Mouse (Mus musculus) 3T3-L1 (cell line): ENCODE measurements around the gene Wwox.
"Not testable (repeated sequence)": the region's sequence is repeated elsewhere in the genome, so short reads cannot be mapped to it uniquely, and the experiment has no call there.

ENCODE experiments used
- DNase-seq: peaks from one replicate; pipeline ENCODE4 v3.0.0-alpha.2; 2015; ENCODE audit warnings: low read depth, low spot score

The Wwox gene

GRCm38 (mm10) chr8:114793682-114794081, 354.2 kb downstream of the Wwox start:
- DNase-seq = no peak

GRCm38 (mm10) chr8:114801428-114802134, 362.1 kb downstream of the Wwox start:
- no peak for DNase-seq

- no peak for DNase-seq
Observed at GRCm38 (mm10) chr8:114803113-114803512, 363.7 kb downstream of the Wwox start.

DNA sequence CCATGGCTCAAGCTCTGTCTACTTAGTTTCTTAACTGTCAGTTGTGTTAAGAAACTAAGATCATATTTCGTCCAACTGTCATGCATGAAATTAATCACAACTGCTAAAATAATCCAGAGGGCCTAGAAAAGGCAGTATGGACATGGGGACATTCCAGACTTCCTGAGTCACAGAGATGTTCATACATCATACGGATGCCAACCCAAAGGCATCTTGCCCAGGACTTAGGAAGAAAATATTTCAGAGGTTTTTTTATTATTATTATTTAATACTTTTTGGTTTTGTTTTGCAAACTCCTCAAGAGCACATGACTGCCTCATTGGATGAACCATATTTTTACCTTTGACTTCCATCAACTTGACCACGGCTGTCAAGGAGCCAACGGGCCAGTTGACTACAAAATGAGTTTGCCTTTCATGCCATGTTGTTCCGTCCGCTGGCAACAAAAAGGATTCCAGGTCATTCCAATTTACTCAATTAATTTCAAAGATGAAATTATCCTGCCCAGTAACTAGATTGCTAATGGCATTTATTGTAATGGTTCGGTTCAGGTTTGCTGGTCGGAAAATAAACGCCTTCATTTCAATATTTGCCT, 367.5 kb downstream of the Wwox start:
- peak; percentile 98 for DNase-seq

DNA sequence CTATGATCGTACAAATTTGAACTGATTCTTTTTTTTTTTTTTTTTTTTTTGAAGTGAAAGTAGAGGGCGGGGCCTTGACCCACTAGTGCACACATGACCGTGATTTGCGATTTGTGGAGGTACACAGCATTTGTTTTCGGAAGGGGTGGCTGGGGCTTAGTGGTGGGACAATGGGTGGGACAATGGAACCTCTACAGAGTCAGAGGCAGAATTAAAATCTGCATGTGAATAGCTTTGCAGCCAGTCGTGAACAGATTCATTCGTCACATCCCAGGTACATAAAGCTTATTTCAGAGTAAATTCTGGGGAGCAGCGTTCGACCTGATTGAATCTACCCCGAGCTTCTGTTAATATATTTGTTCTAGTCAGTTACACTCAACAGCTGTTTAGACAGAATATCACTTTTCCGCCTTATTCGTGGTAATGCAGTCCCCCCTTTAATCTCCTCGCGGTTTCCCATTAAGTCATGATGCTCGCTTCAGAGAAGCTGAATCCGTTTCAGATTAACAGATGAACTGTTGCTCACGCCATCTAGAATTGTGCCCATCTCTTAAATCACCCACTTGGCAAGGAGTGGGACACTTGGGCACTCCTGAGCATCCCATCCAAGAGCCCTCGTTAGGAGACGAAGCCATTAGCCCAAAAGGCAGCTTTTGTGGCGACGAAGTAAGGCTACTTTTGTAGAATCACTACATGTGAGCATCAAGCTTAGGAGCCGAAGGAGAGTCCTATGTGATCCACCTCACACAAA, 368.4 kb downstream of the Wwox start:
- DNase-seq = no peak

DNA sequence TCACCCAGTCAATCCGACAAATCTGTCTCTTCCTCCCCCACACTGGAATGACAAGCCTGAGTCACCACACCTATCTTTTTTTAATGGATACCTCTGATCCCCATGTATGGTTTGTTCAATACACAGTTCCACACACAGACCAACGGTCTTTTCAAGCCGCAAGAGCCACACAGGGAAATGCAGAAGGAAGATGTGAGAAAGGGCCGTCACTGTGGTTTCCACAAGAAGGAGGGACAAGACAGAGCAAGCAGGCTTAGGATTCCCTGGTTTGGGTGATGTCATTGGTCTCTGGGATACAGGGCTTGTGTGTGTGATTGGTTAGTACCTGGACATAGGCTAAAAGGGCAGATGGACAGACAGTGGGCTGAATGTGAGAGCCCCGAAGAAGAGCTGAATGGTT, 371.0 kb downstream of the Wwox start:
- no peak for DNase-seq

DNA sequence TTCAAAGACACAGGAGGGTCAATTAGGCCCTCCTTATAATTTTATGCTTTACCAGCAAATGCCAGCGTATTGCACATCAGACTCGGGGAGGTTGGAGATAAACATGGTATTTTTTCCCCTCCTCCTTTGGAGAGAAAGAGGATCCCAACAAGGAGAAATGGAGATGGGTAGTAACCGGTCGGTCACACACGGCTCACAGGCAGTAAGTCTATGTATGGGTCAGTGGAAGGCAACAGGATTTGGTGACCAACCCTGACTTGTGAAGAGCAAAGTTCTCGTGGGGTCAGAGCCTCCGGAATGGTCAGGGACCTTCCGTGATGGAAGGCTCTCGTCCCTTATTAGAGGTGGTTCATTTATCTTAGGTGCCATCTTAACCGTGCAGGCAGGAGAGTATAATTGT, 374.4 kb downstream of the Wwox start:
- DNase-seq = no peak

GRCm38 (mm10) chr8:114814769-114815736, 375.6 kb downstream of the Wwox start:
- DNase-seq = peak; percentile 50

DNA sequence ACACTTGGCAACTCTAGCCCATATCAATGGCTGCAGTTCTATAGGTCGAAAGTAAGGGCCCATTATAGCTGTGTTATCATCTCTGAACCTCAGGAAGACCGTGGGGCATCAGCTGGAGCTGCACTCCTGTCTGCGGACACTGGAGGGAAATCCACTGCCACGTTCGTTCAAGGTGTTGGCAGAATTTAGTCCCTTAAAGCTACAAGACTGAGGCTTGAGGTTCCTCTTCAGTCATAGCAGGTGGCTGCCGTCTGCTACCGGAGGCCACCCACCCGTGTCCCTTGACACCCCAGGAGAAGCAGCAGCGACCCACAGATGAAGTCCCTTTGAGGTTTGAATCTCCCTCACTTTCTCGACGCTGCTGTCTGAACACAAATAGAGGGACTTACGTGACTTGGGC, 376.9 kb downstream of the Wwox start:
- no peak for DNase-seq

DNA sequence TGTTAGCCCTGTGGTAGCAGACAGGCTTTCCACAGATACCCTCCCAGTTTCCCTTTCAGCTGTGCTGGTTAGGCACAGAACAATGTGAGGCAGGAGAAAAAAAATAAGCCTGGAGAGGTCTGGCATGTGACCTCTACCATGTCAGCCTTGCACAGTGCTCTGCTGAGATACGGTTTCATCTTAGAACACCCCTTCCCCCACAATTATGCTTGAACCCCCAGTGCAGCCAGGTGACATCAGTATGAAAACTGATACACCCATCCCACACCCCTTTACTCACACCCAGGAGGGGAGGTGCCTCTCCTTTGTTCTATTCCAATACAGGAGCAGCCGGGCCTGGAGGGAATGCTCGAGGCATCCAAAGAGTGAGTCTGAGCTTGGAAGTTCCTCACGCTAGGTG, 377.5 kb downstream of the Wwox start:
- DNase-seq = no peak

- DNase-seq = peak; percentile 26
Observed at GRCm38 (mm10) chr8:114821543-114821942, 382.1 kb downstream of the Wwox start.

DNA sequence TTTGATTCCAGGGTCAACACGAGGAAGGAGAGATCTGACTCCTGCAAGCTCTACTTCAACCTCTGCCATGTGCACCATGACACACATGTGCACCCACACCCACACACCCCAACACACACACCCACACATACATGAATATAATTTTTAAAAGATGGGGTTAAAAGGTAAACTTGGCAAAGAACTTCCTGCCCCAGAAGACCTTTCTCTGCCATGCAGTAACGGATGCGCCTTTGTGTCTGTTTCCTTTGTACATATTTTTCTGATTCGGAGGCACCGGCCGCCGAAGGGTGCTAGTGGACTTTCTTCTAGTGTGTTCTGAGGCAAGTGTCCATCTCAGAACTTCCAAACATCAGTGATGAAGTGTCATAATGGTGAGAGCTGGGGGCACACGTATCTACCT, 386.0 kb downstream of the Wwox start:
- DNase-seq = no peak

DNA sequence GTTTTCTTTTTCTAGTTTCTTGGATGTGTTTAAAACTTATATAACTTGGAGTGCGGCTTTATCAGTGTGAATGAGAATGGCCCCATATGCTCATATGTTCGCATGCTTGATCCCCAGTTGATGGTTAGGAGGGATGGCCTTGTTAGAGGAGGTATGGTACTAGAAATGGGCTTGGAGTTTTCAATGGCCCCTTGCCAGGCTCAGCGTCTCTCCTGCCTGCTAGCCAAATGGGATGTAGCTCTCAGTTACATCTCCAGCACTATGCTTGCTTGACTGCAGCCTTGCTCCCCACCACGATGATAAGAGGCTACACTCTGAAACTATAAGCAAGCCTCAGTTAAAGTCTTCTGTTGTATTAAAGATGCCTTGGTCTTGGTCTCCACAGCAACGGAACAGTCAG, 387.5 kb downstream of the Wwox start:
- no peak for DNase-seq

- DNase-seq = not testable (repeated sequence)
Observed at GRCm38 (mm10) chr8:114827810-114828209, 388.4 kb downstream of the Wwox start.

- DNase-seq = peak; percentile 81
Observed at GRCm38 (mm10) chr8:114831595-114831994, 392.1 kb downstream of the Wwox start.

DNA sequence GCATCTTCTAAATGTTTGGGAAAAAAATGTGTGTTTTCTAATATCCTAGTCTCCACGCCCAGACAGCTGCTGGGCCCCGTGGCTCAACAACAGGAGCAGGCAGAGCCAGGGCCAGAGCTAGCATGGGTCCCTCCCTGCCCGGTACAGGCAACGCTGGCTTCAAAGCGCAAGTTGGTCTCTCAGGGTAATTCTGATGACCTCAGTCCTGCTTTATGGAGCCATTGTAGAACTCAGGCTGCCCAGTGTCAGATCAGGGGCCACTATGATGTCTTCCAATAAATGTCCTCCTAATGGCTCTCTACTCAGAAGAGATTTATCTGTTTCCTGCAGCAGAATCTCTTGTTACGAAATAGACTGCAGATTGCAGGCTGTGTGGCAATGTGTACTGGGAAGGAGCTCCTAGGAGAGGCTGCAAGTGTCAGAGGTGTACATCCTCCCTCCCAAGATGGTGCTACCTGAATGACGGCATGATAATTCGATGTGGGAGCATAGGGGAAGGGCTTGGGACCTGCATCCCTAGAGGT, 392.9 kb downstream of the Wwox start:
- DNase-seq = peak; percentile 35

GRCm38 (mm10) chr8:114834730-114835129, 395.3 kb downstream of the Wwox start:
- no peak for DNase-seq

GRCm38 (mm10) chr8:114839998-114840397, 400.5 kb downstream of the Wwox start:
- DNase-seq = no peak

GRCm38 (mm10) chr8:114847666-114848065, 408.2 kb downstream of the Wwox start:
- peak; percentile 67 for DNase-seq

DNA sequence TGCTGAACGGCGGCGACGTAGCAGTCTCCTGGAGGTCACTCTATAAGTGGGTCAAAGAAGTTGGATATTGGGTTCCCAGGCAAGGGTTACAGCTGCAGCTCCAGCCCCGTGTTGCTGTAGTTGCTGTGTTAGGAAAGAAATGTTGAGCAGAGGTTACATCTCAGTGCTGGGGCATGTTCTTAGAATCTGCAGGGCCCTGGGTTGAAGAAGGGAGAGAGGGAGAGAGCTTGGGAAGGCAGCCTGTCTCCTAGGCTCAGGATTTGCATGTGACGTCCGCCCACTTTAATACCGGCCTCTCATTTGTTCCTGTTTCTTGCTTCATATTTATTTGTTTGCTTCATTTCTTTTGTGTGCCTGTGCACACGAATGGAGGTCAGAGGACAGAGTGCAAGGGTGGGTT, 410.0 kb downstream of the Wwox start:
- no peak for DNase-seq
